Mouse (Mus musculus): ENCODE results near the gene Atp2a3. TPM values are rescaled to one million over a fixed set of nuclear protein-coding genes. Genes with fewer than 3 reads are reported as not detected.
A peak's percentile ranks its signal among the peaks of the same experiment; 100 is the strongest.

The Atp2a3 gene
- polyA plus RNA-seq, 2 experiments, result 2.3 to 2.6 TPM

DNA sequence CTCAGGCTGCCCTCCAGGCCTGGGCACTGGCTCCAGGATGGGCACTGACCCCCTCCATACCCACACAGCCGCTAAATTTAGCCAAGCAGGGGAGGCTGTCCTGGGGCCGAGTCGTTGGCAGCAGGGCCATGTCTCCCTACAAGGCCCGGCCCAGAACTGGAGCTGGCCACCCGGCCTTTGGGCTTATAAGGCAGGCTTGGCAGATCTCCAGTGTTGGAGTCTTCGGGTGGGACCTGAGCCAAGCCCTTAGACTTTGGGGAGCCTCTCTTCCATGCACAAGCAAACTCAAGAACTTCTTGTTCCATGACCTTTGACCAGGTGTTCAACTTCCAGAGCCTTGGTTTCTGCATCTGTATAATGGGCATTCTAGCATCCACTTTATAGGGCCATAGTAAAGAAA is 35.4 kb downstream of the Atp2a3 start:
- DNase-seq (ENCODE audit: low spot score), result no peak
- no peaks in the 10 kb centered on the region for H3K36me3 ChIP-seq (ENCODE audit: control insufficient read depth, insufficient read depth, low read length)
- H3K27me3 ChIP-seq (ENCODE audit: control insufficient read depth, insufficient read depth, low read length), result no peaks in the 10 kb centered on the region
- H3K4me3 ChIP-seq (replicated peaks; ENCODE audit: low read length), result no peak overlapping the region
- no peak overlapping the region for H3K27ac ChIP-seq (replicated peaks; ENCODE audit: low read depth, low read length)
- no peaks in the 10 kb centered on the region for H3K9me3 ChIP-seq (ENCODE audit: control insufficient read depth, low read length)
- TF ChIP-seq POLR2A (IDR thresholded peaks at IDR 0.05; ENCODE audit: borderline replicate concordance, extremely low read depth, insufficient read depth, insufficient read length), result no peak
- H3K4me2 ChIP-seq (replicated peaks; ENCODE audit: low read depth, low read length, severe bottlenecking), result no peak overlapping the region
- 81% methylated on average over 6 of the region's 6 CpGs for WGBS
- no peaks in the 10 kb centered on the region for H3K4me1 ChIP-seq (ENCODE audit: control insufficient read depth, insufficient read depth, low read length)
- no peak overlapping the region for H3K9ac ChIP-seq (ENCODE audit: low read depth, low read length, severe bottlenecking)
- ATAC-seq (ENCODE audit: low FRiP score, low read depth), result no peak

DNA sequence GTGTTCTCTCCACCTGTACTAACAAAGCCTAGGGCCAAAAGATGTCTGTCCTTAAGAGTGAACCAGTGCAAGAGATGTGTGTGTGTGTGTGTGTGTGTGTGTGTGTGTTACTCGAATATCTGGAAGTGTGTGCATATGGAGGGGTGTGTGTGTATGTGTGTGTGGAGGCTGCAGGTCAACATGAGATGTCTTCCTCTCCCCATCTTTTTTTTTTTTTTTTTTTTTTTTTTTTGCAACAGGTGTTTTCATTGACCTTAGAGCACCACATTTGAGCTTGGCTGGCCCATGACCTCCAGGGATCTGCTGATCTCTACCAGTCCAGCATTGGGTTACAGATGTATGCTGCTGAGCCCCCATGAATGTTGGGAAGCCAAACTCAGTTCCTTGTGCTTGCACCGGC is 35.8 kb downstream of the Atp2a3 start:
- Histone ChIP-seq H3K36me3 (ENCODE audit: control insufficient read depth, insufficient read depth, low read length) (no peaks in the 10 kb centered on the region), H3K4me2 (replicated peaks; ENCODE audit: low read depth, low read length, severe bottlenecking) (no peak overlapping the region), H3K27me3 (ENCODE audit: control insufficient read depth, insufficient read depth, low read length) (no peaks in the 10 kb centered on the region), H3K27ac (replicated peaks; ENCODE audit: low read depth, low read length) (no peak overlapping the region), H3K4me3 (replicated peaks; ENCODE audit: low read length) (no peak overlapping the region), H3K9me3 (ENCODE audit: control insufficient read depth, low read length) (no peaks in the 10 kb centered on the region), H3K9ac (ENCODE audit: low read depth, low read length, severe bottlenecking) (no peak overlapping the region), H3K4me1 (ENCODE audit: control insufficient read depth, insufficient read depth, low read length) (no peaks in the 10 kb centered on the region)
- no peak for TF ChIP-seq POLR2A (IDR thresholded peaks at IDR 0.05; ENCODE audit: borderline replicate concordance, extremely low read depth, insufficient read depth, insufficient read length)
- ATAC-seq (ENCODE audit: low FRiP score, low read depth), result no peak
- no peak for DNase-seq (ENCODE audit: low spot score)
- 83% methylated on average over 2 of the region's 2 CpGs for WGBS

DNA sequence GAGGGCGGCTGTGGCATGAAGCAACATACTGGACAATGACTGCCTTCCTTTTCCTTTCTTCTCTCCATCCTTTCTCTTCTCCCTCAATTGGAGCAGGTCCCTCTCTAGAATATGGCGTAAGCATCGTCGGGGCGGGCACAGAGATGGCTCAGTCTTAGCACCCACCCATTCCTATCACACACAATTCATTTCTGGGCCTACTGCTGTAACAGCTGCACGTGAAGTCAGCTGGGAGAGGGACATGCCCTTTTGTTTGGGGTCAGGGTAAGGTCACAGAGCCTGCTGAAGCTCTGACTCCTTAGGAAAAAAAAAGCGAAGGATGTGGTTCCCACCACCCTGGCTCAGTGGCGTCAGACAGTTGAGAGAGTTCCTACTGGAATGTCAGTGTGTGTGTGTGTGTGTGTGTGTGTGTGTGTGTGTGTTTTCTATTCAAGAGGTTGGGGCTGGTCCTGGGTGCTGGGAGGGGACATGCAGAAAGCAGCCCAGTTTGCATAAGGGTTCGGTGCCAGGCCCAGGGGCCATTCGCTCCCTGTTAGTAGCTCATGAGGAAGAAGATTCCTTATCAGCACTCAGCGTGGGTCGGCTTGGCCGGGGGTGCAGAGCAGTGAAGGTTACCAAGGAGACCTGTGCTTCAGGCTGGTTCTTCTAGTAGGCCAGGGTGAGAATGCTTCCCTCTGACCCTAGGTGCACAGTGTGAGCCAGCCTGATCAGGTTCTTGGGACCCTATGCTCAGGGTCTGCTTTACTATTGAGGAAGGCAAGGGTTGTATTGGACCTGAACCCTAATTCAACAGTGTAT is 36.8 kb downstream of the Atp2a3 start:
- H3K4me2 ChIP-seq (replicated peaks; ENCODE audit: low read depth, low read length, severe bottlenecking), result no peak overlapping the region
- no peak for DNase-seq (ENCODE audit: low spot score)

DNA sequence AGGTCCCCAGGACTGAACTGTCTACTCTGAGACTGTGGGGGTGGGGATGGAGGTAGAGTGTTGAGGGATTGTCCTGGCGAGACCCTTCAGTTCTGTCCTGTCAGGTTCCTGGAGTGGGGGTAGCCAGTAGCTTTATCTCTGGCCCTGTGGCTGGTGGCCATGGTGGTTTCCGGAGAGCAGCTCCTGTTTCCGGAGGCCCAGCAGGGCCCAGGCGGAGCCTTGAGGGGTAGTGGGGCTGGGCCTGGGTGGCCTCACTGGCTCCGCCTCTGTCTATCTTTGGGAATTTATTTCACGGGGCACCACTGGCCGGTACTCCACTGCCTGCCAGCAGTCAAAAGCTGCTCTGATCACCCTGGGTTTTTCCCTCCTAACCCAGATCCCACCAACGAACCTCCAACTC is 37.8 kb downstream of the Atp2a3 start, which contains the start of gene P2rx1:
Gene P2rx1, plus strand, starts transcription at position 333 of the 400 bp plus-strand sequence.
- Histone ChIP-seq H3K36me3 (ENCODE audit: control insufficient read depth, insufficient read depth, low read length) (no peaks in the 10 kb centered on the region), H3K9ac (ENCODE audit: low read depth, low read length, severe bottlenecking) (no peak within 1 kb of the TSS), H3K27ac (replicated peaks; ENCODE audit: low read depth, low read length) (no peak within 1 kb of the TSS), H3K27me3 (ENCODE audit: control insufficient read depth, insufficient read depth, low read length) (no peaks in the 10 kb centered on the region), H3K4me2 (replicated peaks; ENCODE audit: low read depth, low read length, severe bottlenecking) (no peak within 1 kb of the TSS), H3K4me3 (replicated peaks; ENCODE audit: low read length) (no peak within 1 kb of the TSS), H3K9me3 (ENCODE audit: control insufficient read depth, low read length) (no peaks in the 10 kb centered on the region), H3K4me1 (ENCODE audit: control insufficient read depth, insufficient read depth, low read length) (no peaks in the 10 kb centered on the region)
- TF ChIP-seq POLR2A (IDR thresholded peaks at IDR 0.05; ENCODE audit: borderline replicate concordance, extremely low read depth, insufficient read depth, insufficient read length), result no peak
- 36% methylated on average over 8 of the region's 8 CpGs for WGBS
- DNase-seq (ENCODE audit: low spot score) (no peak), ATAC-seq (ENCODE audit: low FRiP score, low read depth) (no peak)

More for the DNA sequence above, 36.8 kb downstream of the Atp2a3 start:
- ATAC-seq (ENCODE audit: low FRiP score, low read depth), result no peak
- 72% methylated on average over 13 of the region's 13 CpGs for WGBS
- H3K4me1 ChIP-seq (ENCODE audit: control insufficient read depth, insufficient read depth, low read length), result no peaks in the 10 kb centered on the region
- H3K27ac ChIP-seq (replicated peaks; ENCODE audit: low read depth, low read length), result no peak overlapping the region
- H3K27me3 ChIP-seq (ENCODE audit: control insufficient read depth, insufficient read depth, low read length), result no peaks in the 10 kb centered on the region
- H3K9me3 ChIP-seq (ENCODE audit: control insufficient read depth, low read length), result no peaks in the 10 kb centered on the region
- no peaks in the 10 kb centered on the region for H3K36me3 ChIP-seq (ENCODE audit: control insufficient read depth, insufficient read depth, low read length)
- TF ChIP-seq POLR2A (IDR thresholded peaks at IDR 0.05; ENCODE audit: borderline replicate concordance, extremely low read depth, insufficient read depth, insufficient read length), result no peak
- H3K4me3 ChIP-seq (replicated peaks; ENCODE audit: low read length), result no peak overlapping the region
- H3K9ac ChIP-seq (ENCODE audit: low read depth, low read length, severe bottlenecking), result no peak overlapping the region

DNA sequence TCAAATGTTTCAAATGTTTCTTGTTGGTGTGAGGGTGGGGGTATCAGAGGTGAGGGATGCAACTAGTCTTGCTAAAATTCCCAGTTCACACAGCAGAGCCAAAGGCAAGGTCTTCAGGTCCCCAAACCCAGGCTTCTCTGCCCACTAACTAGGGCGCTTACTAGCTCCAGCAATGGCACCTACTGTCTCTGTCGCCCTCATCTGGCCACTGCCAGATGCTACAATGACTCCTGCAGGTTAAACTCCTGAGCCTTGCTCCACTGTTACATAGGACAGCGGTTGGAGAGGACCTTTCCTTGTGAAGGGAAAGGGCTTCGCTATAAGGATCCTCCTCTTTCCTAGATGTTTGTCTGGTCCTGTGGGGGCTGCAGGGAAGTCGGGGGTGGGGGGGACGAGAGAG is 40.1 kb downstream of the Atp2a3 start:
- H3K27ac ChIP-seq (replicated peaks; ENCODE audit: low read depth, low read length), result no peak overlapping the region
- H3K4me1 ChIP-seq (ENCODE audit: control insufficient read depth, insufficient read depth, low read length), result no peaks in the 10 kb centered on the region
- no peak for TF ChIP-seq POLR2A (IDR thresholded peaks at IDR 0.05; ENCODE audit: borderline replicate concordance, extremely low read depth, insufficient read depth, insufficient read length)
- H3K36me3 ChIP-seq (ENCODE audit: control insufficient read depth, insufficient read depth, low read length), result no peaks in the 10 kb centered on the region
- H3K9me3 ChIP-seq (ENCODE audit: control insufficient read depth, low read length), result no peaks in the 10 kb centered on the region
- ATAC-seq (ENCODE audit: low FRiP score, low read depth) (no peak; the same call in 1 of the 2 replicates), DNase-seq (ENCODE audit: low spot score) (peak; percentile 60)
- 14% methylated on average over 6 of the region's 6 CpGs for WGBS
- H3K9ac ChIP-seq (ENCODE audit: low read depth, low read length, severe bottlenecking), result no peak overlapping the region
- H3K27me3 ChIP-seq (ENCODE audit: control insufficient read depth, insufficient read depth, low read length), result no peaks in the 10 kb centered on the region
- no peak overlapping the region for H3K4me2 ChIP-seq (replicated peaks; ENCODE audit: low read depth, low read length, severe bottlenecking)
- H3K4me3 ChIP-seq (replicated peaks; ENCODE audit: low read length), result no peak overlapping the region
